Mouse (Mus musculus): Measurements from ENCODE around the gene Olfr309.

The Olfr309 gene

GRCm38 (mm10) chr7:86313608-86314007 is at the start of gene Olfr309:
Gene Olfr309 (minus strand): TSS chr7:86313708.
- in situ Hi-C loops (cut with MboI, MseI), result no loop called here

- in situ Hi-C loops (cut with MboI, MseI), result loop anchor here (10.0 kb wide), 1 partner anchor 659 kb away; no protein-coding TSS in a partner anchor
Measured at GRCm38 (mm10) chr7:86346296-86346695, 32.8 kb upstream of the Olfr309 start.

- in situ Hi-C loops (cut with MboI, MseI), result loop anchor here (10.0 kb wide), 1 partner anchor 661 kb away; no protein-coding TSS in a partner anchor
Measured at GRCm38 (mm10) chr7:86344253-86344652, 30.7 kb upstream of the Olfr309 start.

GRCm38 (mm10) chr7:86342881-86343565 is 29.5 kb upstream of the Olfr309 start:
- in situ Hi-C loops (cut with MboI, MseI), result loop anchor here (10.0 kb wide), 1 partner anchor 662 kb away; no protein-coding TSS in a partner anchor

GRCm38 (mm10) chr7:86337486-86337885 is 24.0 kb upstream of the Olfr309 start, which contains the start of gene Olfr307:
Gene Olfr307 (minus strand): TSS chr7:86337586.
- in situ Hi-C loops (cut with MboI, MseI), result no loop called here

GRCm38 (mm10) chr7:86325530-86325929 is 12.0 kb upstream of the Olfr309 start, which contains the start of gene Olfr308:
Gene Olfr308 (minus strand): TSS chr7:86325630.
- in situ Hi-C loops (cut with MboI, MseI), result no loop called here

GRCm38 (mm10) chr7:86321323-86321722 is 7.8 kb upstream of the Olfr309 start:
- in situ Hi-C loops (cut with MboI, MseI), result no loop called here

- in situ Hi-C loops (cut with MboI, MseI), result no loop called here
Measured at GRCm38 (mm10) chr7:86277072-86277471, 36.4 kb downstream of the Olfr309 start, which contains the start of gene Olfr310. Gene Olfr310 (minus strand): TSS chr7:86277172.

All from T-helper 1 cell (primary cell).